Mouse (Mus musculus) kidney, adult 8-10 months (tissue): Measurements from ENCODE around the gene Gpbar1.

Experiments used
- DNase-seq, 2 experiments: peaks; one replicate each; pipeline ENCODE4 v3.0.0; 2022

The Gpbar1 gene

GRCm38 (mm10) chr1:74278538-74278937, at the start of gene Gpbar1:
Gpbar1 (plus strand) TSS chr1:74278550.
- no peak for DNase-seq

DNA sequence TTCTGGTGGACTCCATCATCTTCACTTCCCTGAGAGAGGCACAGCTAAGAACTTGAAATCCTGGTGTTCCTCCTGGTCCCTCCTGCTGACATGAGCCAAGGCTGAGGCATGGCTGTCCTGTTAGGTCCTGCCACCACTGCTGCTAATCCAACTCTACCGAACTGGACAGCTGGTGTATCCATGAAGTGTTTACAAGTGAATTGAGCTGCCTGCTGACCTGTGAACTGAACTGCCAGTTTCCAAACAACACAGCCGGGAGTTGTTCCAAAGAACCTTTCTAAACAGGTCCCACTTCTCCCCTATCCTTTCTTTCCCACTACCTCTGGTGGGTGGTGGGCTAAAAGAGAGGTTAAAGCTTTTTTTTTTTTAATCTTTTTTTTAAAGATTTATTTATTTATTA, 48.4 kb upstream of the Gpbar1 start:
- DNase-seq: no peak

GRCm38 (mm10) chr1:74230992-74231391, 47.4 kb upstream of the Gpbar1 start:
- no peak for DNase-seq

DNA sequence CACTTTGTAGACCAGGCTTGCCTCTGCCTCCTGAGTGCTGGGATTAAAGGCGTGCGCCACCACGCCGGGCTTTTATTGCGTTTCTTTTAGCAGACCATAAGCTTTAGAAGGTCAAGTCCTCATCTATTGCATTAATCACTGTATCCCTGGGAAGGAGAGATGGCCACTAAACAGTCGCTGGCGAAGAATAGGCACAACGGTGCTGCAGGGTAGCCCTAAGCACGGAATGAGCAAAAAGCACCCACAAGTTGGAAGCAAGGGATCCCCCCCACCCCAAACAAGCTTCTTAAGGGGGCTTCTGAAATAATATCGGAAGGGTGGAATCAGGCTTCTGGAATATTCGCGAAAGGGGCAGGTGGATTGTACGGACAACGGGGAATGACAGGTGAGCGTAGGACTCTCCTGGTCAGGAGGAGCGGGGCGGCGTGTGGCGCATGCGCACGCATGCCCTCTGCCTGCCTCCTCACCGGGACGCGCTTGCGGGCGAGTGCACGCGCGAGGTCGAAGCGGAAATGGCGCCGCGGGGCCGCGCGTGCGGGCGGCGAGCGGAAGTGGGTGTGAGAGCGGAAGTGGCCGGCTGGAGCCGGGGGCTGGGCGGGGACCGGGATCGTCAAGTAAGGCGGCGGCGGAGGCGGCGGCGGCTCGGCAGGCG, 42.3 kb upstream of the Gpbar1 start, which contains the start of gene Arpc2:
Gene Arpc2 (plus strand): TSS at position 147 of the 652 bp plus-strand sequence.
- DNase-seq: peak; percentile 97

DNA sequence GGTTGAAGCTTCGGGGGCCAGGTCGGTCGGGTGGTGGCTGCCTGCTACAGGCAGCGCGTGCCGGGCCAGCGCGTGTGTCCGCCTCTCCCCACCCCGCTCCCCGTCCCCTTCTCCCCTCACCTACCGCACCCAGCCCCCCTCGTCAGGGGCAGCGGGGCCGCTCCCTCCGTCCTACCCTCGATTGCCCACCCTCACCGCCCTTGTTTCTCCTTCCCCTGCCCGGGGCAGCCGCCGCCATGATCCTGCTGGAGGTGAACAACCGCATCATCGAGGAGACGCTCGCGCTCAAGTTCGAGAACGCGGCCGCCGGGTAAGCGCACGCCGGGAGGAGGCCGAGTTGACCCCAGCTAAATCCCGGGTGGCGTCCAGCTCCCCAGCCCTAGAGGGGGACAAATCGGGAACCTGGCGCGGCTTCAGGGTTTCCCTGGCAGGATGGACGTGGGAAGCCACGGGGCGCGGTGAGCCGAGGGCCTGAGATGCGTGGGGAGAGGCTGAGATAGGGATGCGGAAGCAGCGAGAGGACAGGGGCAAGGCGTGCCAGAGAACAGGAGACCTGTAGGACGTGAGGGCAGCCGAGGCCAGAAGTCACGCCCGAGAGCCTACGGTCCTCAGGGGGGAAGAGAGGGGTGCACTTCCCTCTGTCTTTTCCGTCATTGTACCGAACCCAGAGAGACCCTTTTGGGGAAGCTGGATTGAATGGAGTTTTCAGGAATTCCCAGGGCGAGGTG, 41.6 kb upstream of the Gpbar1 start:
- DNase-seq: peak; percentile 25 to 46

- DNase-seq: no peak
Observed at GRCm38 (mm10) chr1:74237671-74238070, 40.7 kb upstream of the Gpbar1 start.

DNA sequence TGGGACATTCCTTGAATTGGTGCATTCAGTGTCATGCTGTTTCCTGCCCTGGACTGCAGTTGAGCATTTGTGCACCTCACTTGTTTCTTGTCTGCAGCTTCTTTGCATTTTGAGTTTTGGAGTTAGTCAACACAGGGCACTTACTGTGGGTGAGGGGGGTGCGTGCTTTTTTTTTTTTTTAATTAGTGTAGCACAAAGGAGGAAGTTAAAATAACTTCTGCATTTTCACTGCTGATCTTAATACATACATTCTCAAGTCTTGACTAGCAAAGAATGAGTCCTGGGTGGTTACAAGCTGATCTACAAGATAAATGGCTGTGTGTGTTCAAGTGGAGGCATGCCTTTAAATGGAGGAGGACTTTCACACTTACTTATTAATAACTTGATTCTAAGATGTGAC, 40.2 kb upstream of the Gpbar1 start:
- no peak for DNase-seq

GRCm38 (mm10) chr1:74239162-74239561, 39.2 kb upstream of the Gpbar1 start:
- no peak for DNase-seq

DNA sequence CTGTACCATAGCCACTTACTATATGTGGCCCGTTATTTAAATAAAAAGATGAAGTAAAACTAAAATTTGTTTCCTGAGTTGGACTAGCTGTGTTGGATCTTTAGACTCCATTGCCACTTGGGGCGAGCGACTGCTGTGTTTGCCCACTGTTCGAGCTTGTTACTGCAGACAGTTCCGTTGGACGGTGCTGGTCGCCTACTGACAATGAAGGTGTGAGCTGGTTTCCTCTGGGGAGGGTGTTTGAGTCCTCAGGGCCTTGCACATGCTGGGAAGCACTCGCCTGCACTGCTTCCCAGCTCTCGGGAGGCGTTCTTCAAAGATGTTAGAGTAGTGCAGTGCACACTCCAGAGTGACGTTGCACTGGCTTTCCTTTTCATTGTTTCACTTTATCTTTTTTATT, 38.7 kb upstream of the Gpbar1 start:
- DNase-seq: no peak

DNA sequence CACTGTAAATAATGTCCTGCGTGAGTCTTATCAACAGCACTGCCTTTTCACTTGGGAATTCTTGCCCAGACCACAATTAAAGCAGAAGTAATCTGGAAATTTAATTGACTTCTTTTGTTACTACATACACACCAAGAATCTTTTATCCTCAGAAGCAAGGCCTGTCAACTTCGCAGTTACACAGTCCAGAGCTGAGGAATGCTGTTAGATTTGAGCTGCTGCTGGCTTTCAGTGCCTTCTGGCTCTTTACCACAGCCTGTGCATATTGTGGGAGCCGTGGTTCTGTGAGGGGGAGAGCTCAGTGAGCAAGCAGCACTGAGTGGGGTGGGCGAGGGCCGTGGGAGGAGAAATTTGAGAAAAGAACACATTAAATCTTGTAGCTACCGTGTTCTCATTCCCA, 38.0 kb upstream of the Gpbar1 start:
- no peak for DNase-seq

GRCm38 (mm10) chr1:74240832-74241231, 37.5 kb upstream of the Gpbar1 start:
- no peak for DNase-seq

GRCm38 (mm10) chr1:74245525-74245924, 32.8 kb upstream of the Gpbar1 start:
- no peak for DNase-seq

DNA sequence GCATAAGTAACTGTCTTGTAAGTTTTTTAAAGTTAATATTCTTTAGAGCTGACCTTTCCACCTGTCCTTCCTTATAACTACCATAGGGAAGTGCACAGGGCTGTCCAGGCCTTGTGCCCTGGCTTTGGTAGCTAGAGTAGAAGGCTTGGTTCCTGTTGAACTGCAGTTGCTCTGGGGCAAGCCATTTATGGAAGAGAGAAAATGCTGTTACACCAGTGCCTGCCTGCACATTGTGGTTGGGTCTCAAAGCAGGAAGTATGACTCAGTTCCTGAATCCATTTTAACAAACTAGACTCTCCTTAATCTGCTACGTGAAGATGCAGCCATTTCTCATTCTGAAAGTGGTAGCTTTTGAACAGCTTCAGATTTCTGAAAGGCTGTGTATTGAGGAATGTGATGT, 29.6 kb upstream of the Gpbar1 start:
- peak; percentile 43 to 61 for DNase-seq

DNA sequence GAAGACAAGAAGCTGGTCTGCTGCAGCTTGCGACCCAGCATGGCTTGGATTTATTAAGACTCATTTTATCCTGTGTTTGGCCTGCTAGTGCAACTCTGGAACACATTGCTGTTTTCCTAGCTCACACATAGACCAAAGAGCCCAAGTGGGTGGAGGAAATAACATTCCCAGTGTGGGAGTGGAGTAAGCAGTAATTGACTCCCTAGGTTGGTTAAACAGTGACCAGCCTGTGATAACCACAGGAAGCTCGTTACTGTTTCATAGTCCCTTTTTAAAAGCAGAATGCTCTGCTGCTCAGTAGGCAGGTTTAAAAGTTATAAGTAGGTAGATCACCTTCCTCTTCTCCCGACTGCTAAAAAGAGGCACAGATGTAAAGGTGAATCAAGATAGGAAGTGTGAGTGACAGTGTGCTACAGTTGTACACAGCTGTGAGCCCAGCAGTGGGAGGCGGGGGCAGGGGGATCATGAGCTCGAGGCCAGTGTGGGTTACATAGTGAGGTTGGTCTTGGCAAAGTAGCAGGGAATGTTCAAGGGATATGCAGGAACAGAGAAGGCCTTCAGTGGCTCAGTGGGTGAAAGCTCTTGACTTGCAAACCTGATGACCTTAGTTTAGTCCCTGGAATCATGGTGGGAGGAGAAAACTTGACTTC, 28.9 kb upstream of the Gpbar1 start:
- DNase-seq: peak; percentile 65 to 83

DNA sequence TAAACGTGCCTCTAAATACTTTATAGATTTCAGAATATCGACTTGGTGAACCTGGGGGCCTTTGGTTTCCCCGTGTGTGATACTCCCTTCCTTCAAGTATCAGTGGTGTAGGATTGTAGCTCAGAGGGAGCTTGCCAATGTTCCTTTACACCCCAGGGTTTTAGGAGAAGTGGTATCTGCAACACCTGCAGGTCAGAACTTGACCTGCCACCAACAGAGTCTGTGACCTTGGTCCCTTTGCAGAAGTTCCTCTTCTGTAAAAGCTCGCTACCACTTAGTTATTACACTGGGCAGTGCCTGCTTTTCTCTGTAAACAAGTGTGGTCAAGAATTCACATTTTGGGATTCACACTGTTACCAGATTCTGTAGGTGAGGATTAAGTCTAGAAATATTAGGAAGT, 28.3 kb upstream of the Gpbar1 start:
- no peak for DNase-seq

DNA sequence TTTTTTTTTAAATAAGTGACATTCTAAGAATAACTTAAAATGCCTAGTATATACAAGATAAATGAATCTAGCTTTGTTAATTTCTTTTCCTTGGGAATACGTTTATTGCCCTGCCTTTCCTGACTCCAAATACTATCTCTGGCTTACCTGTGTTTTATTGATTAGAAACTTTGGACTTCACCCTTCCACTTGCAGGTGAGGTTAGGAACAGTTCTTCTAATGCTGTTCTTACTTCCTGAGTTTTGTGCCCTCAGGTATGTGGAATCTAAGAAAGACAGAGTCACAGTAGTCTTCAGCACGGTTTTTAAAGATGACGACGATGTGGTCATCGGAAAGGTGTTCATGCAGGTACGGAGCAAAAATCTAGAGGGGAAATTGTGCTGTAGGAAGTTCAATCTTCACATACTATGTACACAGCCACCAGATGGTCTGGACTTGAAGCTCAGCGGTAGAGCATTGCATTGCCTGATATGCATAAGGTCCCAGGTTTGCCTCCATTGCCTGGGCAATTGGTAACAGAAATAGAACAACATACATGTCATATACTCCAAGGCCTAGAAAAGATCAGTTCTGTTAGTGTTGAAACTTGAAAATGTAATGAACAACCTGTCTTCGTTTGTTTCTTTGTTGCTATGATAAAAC, 22.5 kb upstream of the Gpbar1 start:
- no peak for DNase-seq

DNA sequence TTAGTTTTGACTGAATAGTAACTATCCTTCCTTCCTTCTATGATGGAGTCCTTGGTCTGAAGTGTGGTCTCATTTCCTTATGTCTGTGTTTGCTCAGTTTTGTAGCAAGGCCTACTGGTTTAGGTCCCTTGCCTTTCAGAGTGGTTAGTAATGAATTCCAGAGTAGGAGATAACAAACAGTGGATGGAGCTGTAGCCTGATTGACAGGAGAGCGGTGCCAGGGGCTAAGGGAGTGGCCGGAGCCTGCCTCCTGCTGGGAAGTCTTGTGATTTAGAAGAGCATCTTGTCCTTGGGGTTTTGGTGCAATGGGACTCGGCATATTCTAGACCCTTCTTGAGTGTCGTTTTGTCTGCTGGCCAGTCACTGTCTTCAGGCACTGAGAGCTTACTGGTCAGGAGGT, 21.6 kb upstream of the Gpbar1 start:
- DNase-seq: no peak

GRCm38 (mm10) chr1:74262510-74262909, 15.8 kb upstream of the Gpbar1 start:
- no peak for DNase-seq

- no peak for DNase-seq
Observed at GRCm38 (mm10) chr1:74268750-74269149, 9.6 kb upstream of the Gpbar1 start.

DNA sequence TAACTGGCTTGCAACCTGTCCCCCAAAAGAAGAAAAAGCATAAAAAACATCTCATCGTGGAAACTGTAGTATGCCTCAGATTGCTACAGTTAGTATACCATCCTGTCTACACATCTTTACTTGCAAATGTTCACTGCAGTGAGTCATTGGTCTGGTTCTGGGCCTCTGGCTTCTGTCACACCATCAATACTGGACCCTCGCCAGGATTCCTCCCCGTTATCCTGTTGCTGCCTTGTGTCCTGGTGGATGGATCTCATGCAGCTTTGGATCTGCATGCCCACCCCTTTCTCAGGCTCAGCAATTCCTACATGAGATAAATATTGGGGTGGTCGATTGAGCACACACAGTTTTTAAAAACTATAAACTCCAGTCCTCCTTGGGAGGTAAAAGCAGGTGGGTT, 6.7 kb upstream of the Gpbar1 start:
- no peak for DNase-seq

DNA sequence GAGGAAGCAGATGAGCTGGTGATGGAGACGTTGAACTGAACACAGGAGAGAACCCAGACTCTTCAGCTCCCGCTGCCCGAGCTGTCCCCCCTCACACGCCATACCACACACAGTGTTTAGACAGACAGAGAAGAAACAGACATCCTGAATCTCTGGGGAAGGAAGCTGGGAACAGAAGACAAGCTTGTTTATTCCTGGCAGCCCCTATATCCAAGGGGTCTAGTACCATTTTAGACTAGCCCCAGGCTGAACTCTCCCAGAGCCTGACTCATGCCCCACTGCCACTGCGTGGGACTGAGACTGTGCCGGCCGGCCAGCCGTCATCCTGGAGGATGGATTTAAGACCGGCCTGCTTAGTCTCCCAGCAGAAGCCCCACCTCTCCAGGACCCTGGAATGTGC, 3.3 kb upstream of the Gpbar1 start:
- no peak for DNase-seq

- no peak for DNase-seq
Observed at GRCm38 (mm10) chr1:74277041-74277440, 1.3 kb upstream of the Gpbar1 start.

DNA sequence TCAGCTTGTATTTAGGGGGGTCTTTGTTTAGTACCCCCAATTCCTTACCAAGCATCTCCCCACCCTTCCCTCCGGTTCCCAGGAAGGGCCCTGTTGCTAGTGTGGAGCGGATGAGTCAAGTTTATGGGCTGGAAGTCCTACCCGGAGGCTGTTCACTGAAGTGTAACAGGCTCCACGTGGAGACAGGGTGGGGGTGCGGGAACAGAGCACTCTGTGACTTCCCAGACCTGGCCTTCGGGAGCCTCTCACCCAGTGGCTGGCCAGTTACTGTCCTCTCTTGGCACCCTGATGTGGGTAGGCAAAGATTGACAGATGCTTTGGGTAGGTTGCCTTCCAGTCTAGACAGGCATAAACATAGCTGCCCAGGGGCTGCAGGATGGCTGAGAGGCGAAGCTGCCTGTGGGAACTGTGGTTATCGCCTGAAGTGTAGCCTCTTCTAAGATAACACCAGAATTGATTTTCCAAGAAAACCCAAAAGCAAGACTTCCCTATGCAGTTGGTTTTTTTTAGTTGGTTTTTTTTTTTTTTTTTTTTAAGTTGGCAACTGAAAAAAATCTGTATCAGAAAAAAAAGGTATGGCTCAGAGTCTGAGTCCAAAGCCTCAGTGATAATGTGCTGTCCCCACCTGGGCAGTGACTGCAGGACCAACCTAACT, 340 bp upstream of the Gpbar1 start:
- peak; percentile 71 to 77 for DNase-seq
